Mouse (Mus musculus) liver, postnatal 0 days (tissue): Measurements from ENCODE around the gene Tab1. TPM values are rescaled to one million over a fixed set of nuclear protein-coding genes. Genes with fewer than 3 reads are reported as not detected.

Source experiments
- ATAC-seq: fragments of 200-750 bp; cut with Nextera tagmentation; 2 replicates; pipeline ENCODE4 v1.8.0; 2017; ENCODE audit warnings: mild to moderate bottlenecking, moderate library complexity
- DNase-seq: peaks from one replicate; pipeline ENCODE4 v3.0.0-alpha.2; 2016
- H3K27ac ChIP-seq: fragments of 300-500 bp; sonication (generic); 2 replicates; pipeline ENCODE4 v1.5.1; 2014; ENCODE audit warnings: antibody characterized with exemption, moderate library complexity, mild to moderate bottlenecking, low read depth
- H3K27me3 ChIP-seq: fragments of 300-500 bp; sonication (generic); 2 replicates; pipeline ENCODE4 v1.6.1; 2014; ENCODE audit warnings: low read length, control low read depth, mixed read lengths; ENCODE audit not compliant: insufficient read depth
- H3K36me3 ChIP-seq: fragments of 300-500 bp; sonication (generic); replicated peaks from 2 replicates; pipeline ENCODE4 v1.6.1; 2014; ENCODE audit warnings: mild to moderate bottlenecking, control low read depth, low read length, moderate library complexity, mixed read lengths; ENCODE audit not compliant: insufficient read depth
- H3K4me1 ChIP-seq: fragments of 300-500 bp; sonication (generic); 2 replicates; pipeline ENCODE4 v1.6.1; 2014; ENCODE audit warnings: antibody characterized with exemption, mild to moderate bottlenecking, control low read depth; ENCODE audit not compliant: insufficient read depth
- H3K4me2 ChIP-seq: fragments of 300-500 bp; sonication (generic); 2 replicates; pipeline ENCODE4 v1.6.1; 2014; ENCODE audit warnings: low read depth, mild to moderate bottlenecking, low read length, moderate library complexity, mixed read lengths
- H3K4me3 ChIP-seq: fragments of 300-500 bp; sonication (generic); 2 replicates; pipeline ENCODE4 v1.5.1; 2014; ENCODE audit warnings: low read depth, low read length
- H3K9ac ChIP-seq: fragments of 300-500 bp; sonication (generic); replicated peaks from 2 replicates; pipeline ENCODE4 v1.6.1; 2014; ENCODE audit warnings: mild to moderate bottlenecking, moderate library complexity
- H3K9me3 ChIP-seq: fragments of 300-500 bp; sonication (generic); 2 replicates; pipeline ENCODE4 v1.6.1; 2016; ENCODE audit warnings: mild to moderate bottlenecking, control low read depth, low read length, mixed read lengths
- CTCF ChIP-seq: sonication (generic); IDR thresholded peaks from 2 replicates; pipeline ENCODE4 v1.5.1; 2016; ENCODE audit warnings: antibody characterized with exemption, low read depth
- EP300 ChIP-seq: IDR thresholded peaks from 2 replicates; pipeline ENCODE4 v1.6.1; 2016; ENCODE audit warnings: antibody characterized with exemption, low read depth, mild to moderate bottlenecking
- WGBS: fragments of 180-500 bp; shearing (Covaris S2); extraction: QIAGEN DNeasy Blood & Tissue Kit; methylation state at CpG from one replicate; pipeline ENCODE4 v1.1.7; 2014; ENCODE audit not compliant: insufficient replicate concordance; 5-methylcytosine and 5-hydroxymethylcytosine counted together
- polyA plus RNA-seq: library from polyadenylated mRNA; unstranded; fragments of >200 nt; fragmentation: Nextera tagmentation; extraction: Ambion mirVana; gene quantifications from 2 replicates; pipeline ENCODE4 v1.2.1, GENCODE M21; 2015

Gene Tab1
- polyA plus RNA-seq: 7.0 and 7.5 TPM in 2 replicates

GRCm38 (mm10) chr15:80132993-80133586 lies at the start of gene Tab1:
Gene Tab1, plus strand, starts transcription at chr15:80133127.
- H3K27ac ChIP-seq: peak within 1 kb of the TSS; percentile 99
- no peaks in the 10 kb centered on the region for H3K9me3 ChIP-seq
- H3K9ac ChIP-seq: peak within 1 kb of the TSS; percentile 93
- ATAC-seq (peak; percentile 91), DNase-seq (peak; percentile 94)
- WGBS: 0% methylated on average over 56 of the region's 59 CpGs
- H3K4me1 ChIP-seq: peaks cover 66% of the 10 kb centered on the region
- TF ChIP-seq EP300 (peak; percentile 67; the same call in 1 of the 2 replicates), CTCF (peak; percentile 85)
- no peaks in the 10 kb centered on the region for H3K27me3 ChIP-seq
- peak within 1 kb of the TSS; percentile 94 for H3K4me3 ChIP-seq
- H3K4me2 ChIP-seq: peak within 1 kb of the TSS; percentile 83
- H3K36me3 ChIP-seq: peaks cover 4% of the 10 kb centered on the region

DNA sequence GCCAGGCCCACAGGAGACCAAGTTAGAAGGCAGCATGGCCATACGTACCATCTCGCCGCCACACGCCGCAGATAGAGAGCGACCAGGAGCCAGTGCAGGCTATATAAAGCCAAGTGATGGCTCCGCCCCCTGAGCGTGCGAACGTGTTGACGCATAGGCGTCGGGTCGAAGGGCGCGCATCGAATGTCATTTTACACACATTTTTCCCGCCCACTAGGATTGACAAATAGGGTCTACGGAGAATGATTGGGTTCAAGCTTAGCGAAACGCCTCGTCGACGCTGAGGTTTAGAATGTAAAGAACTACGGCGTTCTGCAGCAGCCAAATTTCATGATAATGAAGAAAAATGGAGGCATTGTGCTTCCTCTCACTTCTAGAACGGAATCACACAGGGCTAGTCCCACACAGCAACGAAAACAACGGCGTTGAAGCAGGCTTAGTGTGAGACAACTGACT lies 49.6 kb upstream of the Tab1 start:
- H3K9ac ChIP-seq: peak overlapping the region; percentile 87
- H3K9me3 ChIP-seq: no peaks in the 10 kb centered on the region
- H3K27ac ChIP-seq: peak overlapping the region; percentile 96
- H3K4me1 ChIP-seq: peaks cover 28% of the 10 kb centered on the region
- ATAC-seq (peak; percentile 90), DNase-seq (peak; percentile 99)
- H3K27me3 ChIP-seq: no peaks in the 10 kb centered on the region
- H3K4me2 ChIP-seq: peak overlapping the region; percentile 93
- under 1% methylated on average over 30 of the region's 30 CpGs for WGBS
- H3K36me3 ChIP-seq: peaks cover 42% of the 10 kb centered on the region
- TF ChIP-seq CTCF (peak; percentile 47), EP300 (peak; percentile 92)
- peak overlapping the region; percentile 93 for H3K4me3 ChIP-seq

- H3K27me3 ChIP-seq: no peaks in the 10 kb centered on the region
- no peak for DNase-seq
- WGBS: 1% methylated on average over 12 of the region's 12 CpGs
- H3K9ac ChIP-seq: peak overlapping the region; percentile 61
- H3K36me3 ChIP-seq: peaks cover 38% of the 10 kb centered on the region
- H3K27ac ChIP-seq: peak overlapping the region; percentile 96
- peak; percentile 12 for ATAC-seq
- peaks cover 28% of the 10 kb centered on the region for H3K4me1 ChIP-seq
- H3K4me3 ChIP-seq: peak overlapping the region; percentile 93
- TF ChIP-seq CTCF (no peak), EP300 (no peak)
- H3K4me2 ChIP-seq: peak overlapping the region; percentile 93
- no peaks in the 10 kb centered on the region for H3K9me3 ChIP-seq
Measured at GRCm38 (mm10) chr15:80083740-80084139, 49.2 kb upstream of the Tab1 start.

DNA sequence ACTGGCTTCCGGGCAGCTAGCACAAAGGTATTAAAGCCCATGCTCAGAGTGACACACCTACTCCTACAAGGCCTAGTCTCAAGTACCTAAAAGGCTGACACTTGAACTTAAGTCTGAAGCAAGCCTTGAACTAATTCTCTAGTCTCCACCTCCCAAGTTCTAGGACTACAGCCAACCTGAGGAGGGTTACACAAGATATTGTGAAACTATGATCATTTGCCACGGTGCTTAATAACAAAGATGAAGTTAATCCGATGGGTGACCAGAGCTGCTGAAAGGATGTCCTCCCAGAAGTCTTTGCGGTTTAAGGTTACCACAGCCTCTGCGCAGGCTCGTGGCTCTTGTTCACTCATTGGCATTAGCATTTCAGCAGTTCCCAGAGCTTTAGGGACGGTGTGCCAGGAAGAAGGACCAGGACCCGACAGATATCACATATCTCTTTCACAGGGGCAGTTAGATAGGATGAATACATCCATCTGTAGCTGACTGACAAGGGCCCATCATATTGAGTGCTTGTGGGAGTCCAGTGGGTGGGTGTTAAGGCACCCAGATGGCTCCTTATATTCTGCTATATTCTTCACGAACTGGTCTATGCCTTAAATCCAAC lies 45.4 kb upstream of the Tab1 start:
- TF ChIP-seq CTCF (no peak), EP300 (peak; percentile 99)
- H3K27ac ChIP-seq: peak overlapping the region; percentile 55; the same call in 1 of the 2 replicates
- DNase-seq (no peak), ATAC-seq (peak; percentile 35)
- peaks cover 11% of the 10 kb centered on the region for H3K27me3 ChIP-seq
- 53% methylated on average over 9 of the region's 9 CpGs for WGBS
- no peak overlapping the region for H3K4me2 ChIP-seq
- no peaks in the 10 kb centered on the region for H3K9me3 ChIP-seq
- H3K4me3 ChIP-seq: no peak overlapping the region
- no peak overlapping the region for H3K9ac ChIP-seq
- peaks cover 28% of the 10 kb centered on the region for H3K4me1 ChIP-seq
- no peaks in the 10 kb centered on the region for H3K36me3 ChIP-seq

- TF ChIP-seq EP300: no peak
- peak; percentile 94 for TF ChIP-seq CTCF
- H3K27ac ChIP-seq: no peak overlapping the region
- H3K9ac ChIP-seq: no peak overlapping the region
- peak; percentile 93 for DNase-seq
- H3K36me3 ChIP-seq: no peaks in the 10 kb centered on the region
- no peaks in the 10 kb centered on the region for H3K9me3 ChIP-seq
- H3K4me2 ChIP-seq: no peak overlapping the region
- peak; percentile 52 for ATAC-seq
- peaks cover 28% of the 10 kb centered on the region for H3K4me1 ChIP-seq
- H3K27me3 ChIP-seq: peaks cover 14% of the 10 kb centered on the region
- H3K4me3 ChIP-seq: no peak overlapping the region
- WGBS: 30% methylated on average over 4 of the region's 4 CpGs
Measured at GRCm38 (mm10) chr15:80088637-80089036, 44.3 kb upstream of the Tab1 start.

GRCm38 (mm10) chr15:80090155-80090554 lies 42.8 kb upstream of the Tab1 start:
- H3K9ac ChIP-seq: peak overlapping the region; percentile 70
- H3K4me3 ChIP-seq: 0 out of 2 replicates have a peak overlapping the region, but pooled peaks have one; percentile 65

More at GRCm38 (mm10) chr15:80090155-80090554, 42.8 kb upstream of the Tab1 start:
- 78% methylated on average over 11 of the region's 11 CpGs for WGBS
- no peak for ATAC-seq
- Histone ChIP-seq H3K4me2 (peak overlapping the region; percentile 96), H3K27ac (no peak overlapping the region; the same call in 1 of the 2 replicates), H3K4me1 (peaks cover 28% of the 10 kb centered on the region), H3K36me3 (no peaks in the 10 kb centered on the region), H3K9me3 (no peaks in the 10 kb centered on the region), H3K27me3 (peaks cover 14% of the 10 kb centered on the region)
- no peak for TF ChIP-seq CTCF
- TF ChIP-seq EP300: no peak
- no peak for DNase-seq
